Mouse (Mus musculus) gastrocnemius, adult 18-20 months (tissue): ENCODE measurements around the gene Selenop. TPM values are rescaled to one million over a fixed set of nuclear protein-coding genes. Genes with fewer than 3 reads are reported as not detected.
"Not testable (repeated sequence)": the region's sequence is repeated elsewhere in the genome, so short reads cannot be mapped to it uniquely, and the experiment has no call there.

Source experiments
- DNase-seq: peaks from one replicate; pipeline ENCODE4 v3.0.0; 2021; ENCODE audit warnings: low spot score
- long read RNA-seq, 2 experiments: library from polyadenylated mRNA; stranded (forward); transcript quantifications; one replicate each; pipeline ENCODE4 v2.0.0; 2021
- total RNA-seq, 2 experiments: library from RNA; stranded (reverse); gene quantifications; 2 replicates each; pipeline ENCODE4 v1.2.3; 2021

The Selenop gene
- total RNA-seq: 100 to 1,000 TPM; 135 to 147 TPM
- long read RNA-seq, experiment 1, transcript Selenop-203 (5 exons, 2,085 nt): major isoform, 138 of 149 reads
- long read RNA-seq, experiment 1, partial matches to known transcripts: 8 of 149 reads
- long read RNA-seq, experiment 1, other reads (novel, unspliced or antisense): 2 of 149 reads
- long read RNA-seq, experiment 2, transcript Selenop-203 (5 exons, 2,085 nt): major isoform, 118 of 131 reads
- long read RNA-seq, experiment 2, partial matches to known transcripts: 8 of 131 reads
- long read RNA-seq, experiment 2, other reads (novel, unspliced or antisense): 5 of 131 reads

DNA sequence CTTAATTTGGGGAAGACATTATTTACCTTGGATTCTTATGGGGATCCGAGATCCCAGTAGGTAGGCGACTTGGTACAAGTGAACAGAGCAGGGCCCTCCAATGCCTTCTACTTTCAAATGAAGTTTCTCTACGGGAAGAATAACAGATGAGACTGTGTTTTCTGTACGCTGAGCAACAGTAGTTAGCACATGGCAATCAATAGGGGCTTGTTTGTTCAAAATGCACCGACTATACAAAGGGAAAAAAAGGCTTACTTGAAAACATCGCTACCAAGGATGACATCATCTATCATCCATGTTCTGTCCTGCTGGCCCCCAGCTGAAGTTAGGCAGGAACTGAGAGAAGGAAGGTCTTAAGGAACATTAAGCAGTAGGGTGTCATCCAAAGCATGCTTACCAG lies at the start of gene Selenop:
TSS of gene Selenop (plus strand) at position 301 of the 400 bp plus-strand sequence.
- DNase-seq: no peak

- not testable (repeated sequence) for DNase-seq
These were observed 49.7 kb upstream of the Selenop start for GRCm38 (mm10) chr15:3218668-3219067.

- DNase-seq: no peak
These were observed 45.4 kb upstream of the Selenop start for GRCm38 (mm10) chr15:3222803-3223437.

DNA sequence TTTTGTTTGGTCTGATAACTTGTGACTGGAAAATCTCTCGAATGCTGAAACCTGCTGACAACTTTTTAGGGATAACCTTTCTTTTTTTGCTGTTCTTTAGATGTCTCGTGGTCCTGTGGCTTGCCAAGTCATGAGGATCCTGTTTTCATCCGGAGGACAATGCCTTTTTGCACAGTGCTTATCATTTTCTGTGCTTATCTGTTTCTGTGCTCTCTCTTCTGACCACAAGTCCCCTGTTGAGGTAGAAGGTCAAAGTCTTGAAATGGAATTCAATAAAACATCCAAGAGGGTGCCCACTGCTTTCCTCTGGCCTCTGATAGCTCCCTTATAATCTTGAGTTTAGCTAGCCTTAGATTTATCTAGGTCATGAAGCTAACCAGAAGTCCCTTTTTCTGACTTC lies 41.8 kb upstream of the Selenop start:
- no peak for DNase-seq

DNA sequence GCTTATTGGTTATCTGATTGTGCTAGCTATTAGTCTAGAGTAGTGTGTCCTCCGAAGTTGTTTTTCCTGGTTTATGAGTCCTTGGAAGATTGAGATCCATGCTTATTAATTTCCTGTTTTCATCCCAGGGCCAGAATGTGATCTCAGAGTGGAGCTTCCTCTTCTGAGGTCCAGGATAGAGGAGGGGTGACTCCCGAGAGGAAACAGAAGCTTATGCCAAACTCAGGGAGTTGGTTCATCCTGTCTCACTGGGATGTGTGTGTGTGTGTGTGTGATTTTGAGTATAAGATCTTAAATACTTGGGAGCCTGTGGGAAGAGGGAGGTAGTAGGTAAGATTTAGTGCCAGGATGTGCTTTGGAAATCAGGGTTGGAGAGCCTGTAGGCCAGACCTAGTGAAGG lies 40.2 kb upstream of the Selenop start:
- DNase-seq: peak; percentile 56

DNA sequence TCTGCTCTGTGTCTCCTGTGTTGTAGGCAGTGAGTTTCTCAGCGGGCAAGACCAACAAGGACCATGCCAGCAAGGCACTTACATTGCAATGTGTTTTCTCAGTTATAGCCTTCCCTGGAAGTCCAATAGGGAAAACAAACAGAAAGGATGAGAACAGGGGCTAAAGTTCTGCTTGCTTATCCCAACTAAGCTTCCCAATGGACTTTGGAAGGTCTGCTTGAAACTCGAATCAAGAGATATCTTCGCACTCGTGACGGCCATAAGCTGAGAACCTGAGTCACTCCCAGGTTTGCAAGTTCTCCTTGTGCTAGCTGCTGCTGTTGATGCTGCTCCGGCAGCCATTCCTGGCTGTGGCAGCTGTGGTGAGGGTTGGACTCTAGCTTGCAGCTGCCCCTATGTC lies 39.4 kb upstream of the Selenop start:
- DNase-seq: no peak

DNA sequence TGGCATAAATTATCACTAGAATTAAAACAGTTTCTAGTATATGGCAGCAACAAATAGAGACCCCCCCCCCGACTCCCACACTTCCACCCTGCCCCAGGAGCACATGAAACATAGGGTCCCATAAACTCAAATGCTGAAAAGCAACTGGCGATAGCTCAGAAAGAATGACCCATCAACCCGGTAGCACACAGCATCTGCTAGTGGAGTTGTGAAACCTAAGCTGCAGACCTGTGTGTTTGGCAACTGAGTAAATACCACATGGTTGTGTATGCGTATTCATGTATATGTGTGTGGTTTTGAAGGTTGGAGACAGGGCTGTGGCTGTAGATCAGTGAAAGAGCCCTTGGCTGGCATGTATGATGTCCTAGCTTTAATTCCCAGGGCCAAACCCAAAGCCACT lies 37.3 kb upstream of the Selenop start:
- DNase-seq: no peak

- DNase-seq: no peak
These were observed 36.0 kb upstream of the Selenop start for GRCm38 (mm10) chr15:3232168-3232835.

DNA sequence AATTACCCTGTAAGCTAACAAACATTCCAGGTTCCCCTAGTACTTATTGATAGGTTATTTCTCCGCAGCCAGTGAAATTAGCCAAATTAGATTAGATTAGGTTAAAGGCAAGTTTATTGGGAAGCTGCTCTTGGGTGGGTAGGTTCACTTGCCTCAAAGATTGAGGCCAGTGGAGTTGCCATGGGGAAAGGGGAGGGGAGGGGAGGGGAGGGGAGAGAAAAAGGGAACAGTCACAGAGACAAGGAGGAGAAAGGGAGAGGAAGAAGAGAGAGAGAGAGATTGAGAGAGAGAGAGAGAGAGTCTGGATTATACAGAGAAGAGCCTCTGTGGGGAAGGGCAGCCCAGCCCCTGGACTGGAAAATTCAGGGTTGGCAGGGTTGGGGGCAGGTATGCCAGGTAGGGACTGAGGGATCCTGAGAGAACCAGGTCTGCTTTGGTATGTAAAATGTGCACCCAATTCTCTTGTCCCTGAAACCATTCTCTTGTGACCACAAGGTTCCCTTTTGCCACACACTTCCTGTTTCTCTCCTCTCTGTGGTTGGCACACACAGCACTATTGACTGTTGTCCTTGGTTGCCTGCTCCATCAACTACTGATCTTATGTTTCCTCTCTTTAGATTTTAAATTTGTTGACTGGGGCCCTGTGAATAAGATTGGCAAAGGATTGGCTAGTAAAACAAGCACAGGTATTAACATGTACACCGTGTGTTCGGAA lies 34.4 kb upstream of the Selenop start:
- DNase-seq: no peak

DNA sequence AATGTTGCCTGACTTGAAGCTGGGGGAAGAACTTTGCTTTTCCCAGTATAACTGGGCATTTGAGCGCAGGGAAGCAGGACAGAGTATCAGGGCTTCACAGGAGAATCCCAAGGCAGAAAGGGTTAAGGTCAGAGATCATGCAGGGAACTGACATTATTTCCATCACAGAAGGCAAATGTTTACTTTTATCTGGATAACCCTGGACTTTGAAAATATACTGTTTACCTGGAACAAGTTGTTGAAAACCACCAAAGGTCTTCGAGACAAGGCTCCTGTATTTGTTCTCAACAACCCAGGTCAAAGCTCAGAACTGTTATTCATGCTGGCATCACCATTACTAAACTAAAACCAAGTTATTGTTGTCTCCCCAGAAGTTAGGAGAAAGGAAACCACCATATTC lies 32.0 kb upstream of the Selenop start:
- no peak for DNase-seq

DNA sequence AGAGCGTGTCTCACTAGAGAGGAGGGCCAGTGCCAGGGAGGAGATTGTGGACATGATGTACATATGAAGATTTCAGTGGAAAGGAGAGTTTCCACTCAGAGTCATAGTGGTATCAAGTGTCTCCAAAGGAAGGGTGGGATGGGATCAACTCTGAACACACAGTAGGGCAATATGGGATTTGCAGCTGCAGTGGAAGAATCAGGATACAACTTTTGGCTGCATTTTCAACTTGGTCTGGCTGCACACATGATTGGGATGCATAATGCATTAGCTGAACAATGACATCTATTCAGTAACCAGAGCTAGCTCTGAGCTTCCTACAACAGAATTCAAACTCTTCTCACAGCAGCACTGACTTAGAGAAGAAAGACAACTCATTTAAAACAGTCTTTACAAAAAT lies 30.4 kb upstream of the Selenop start:
- DNase-seq: no peak

GRCm38 (mm10) chr15:3245036-3245435 lies 23.3 kb upstream of the Selenop start:
- not testable (repeated sequence) for DNase-seq

DNA sequence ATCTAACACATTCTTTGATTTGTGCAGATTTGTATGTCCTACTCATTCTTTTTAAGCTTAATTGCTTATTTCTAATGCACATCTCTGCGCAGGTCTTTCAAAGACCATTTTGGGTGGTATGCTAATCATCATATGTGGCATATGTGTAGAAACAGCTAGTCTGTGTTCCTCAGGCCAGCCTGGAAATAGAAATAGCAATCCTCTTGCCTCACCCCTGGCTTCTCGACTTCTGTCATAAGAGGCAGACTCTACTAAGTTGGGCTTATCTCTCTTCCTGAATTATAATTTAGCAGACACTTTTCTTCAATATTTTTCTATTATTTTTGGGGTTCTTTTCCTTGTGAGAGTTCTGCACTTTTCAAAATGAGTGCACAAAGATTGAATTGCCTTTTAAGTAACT lies 17.7 kb upstream of the Selenop start:
- no peak for DNase-seq

- DNase-seq: no peak
These were observed 17.2 kb upstream of the Selenop start for GRCm38 (mm10) chr15:3251031-3251717.

- DNase-seq: no peak
These were observed 16.7 kb upstream of the Selenop start for GRCm38 (mm10) chr15:3251718-3252067.

DNA sequence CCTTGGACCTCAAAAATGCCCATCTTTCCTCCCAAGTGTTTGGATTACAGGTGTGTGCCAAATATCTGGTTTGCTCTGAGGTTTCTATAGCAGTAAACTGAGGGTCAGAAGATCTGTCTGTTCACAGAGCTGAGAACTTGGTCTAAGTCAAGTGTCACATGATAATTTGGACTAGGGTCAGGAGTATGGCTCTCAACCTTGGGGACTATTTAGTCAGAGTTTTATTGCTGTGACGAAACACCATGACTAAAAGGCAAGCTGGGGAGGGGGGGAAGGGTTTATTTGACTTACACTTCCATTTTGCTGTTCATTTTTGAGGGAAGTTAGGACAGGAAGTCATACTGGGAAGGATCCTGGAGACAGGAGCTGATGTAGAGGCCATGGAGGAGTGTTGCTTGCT lies 9.3 kb upstream of the Selenop start:
- DNase-seq: no peak

DNA sequence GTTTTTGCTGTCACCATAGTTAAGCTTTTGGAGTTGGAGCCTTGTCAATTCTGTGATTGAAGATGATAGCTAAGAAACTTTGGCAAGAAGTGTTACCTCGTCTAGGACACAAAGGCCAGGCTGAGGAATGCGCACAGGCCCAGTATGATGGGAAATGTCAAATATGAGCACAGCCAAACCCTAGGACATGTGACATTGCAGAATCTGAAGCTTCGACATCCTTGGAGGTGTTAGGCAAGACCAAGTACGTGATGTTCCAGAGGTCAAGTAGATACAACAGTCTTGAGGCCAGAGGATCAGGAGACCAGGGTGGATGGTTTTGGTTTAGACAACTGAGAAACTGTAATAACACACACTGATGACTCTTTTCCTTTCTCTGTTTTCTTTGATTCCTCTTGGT lies 8.0 kb upstream of the Selenop start:
- no peak for DNase-seq

GRCm38 (mm10) chr15:3262883-3263282 lies 5.5 kb upstream of the Selenop start:
- DNase-seq: no peak

DNA sequence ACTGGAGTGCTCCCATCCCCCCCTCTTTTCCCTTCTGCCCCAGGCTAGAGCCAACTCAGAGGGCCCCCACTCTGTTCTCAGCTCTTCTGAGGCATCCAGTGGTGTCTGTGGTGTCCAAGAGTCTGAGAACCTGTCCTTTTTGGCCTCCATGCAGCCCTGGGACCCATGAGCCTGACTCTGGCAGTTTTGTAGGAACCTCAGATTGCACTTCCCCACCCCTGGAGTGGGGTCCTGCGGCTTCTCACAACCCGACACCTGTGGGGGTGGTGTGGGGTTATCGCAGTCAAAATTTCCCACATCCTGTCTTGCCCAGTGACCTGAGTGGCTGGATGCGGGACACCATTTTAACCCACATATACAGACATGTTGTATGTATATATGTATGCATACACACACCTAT lies 4.1 kb upstream of the Selenop start:
- no peak for DNase-seq

GRCm38 (mm10) chr15:3264828-3265227 lies 3.5 kb upstream of the Selenop start:
- DNase-seq: no peak

- no peak for DNase-seq
These were observed 1.1 kb downstream of the Selenop start for GRCm38 (mm10) chr15:3269496-3269895.
